Mouse (Mus musculus) C2C12 (cell line): ENCODE measurements around the gene Aff3. TPM values are rescaled to one million over a fixed set of nuclear protein-coding genes. Genes with fewer than 3 reads are reported as not detected.

Source experiments
- H3K27me3 ChIP-seq: one replicate; pipeline ENCODE4 v1.6.1; 2011; ENCODE audit not compliant: control insufficient read depth, insufficient read depth, insufficient read length
- H3K36me3 ChIP-seq: one replicate; pipeline ENCODE4 v1.6.1; 2011; ENCODE audit not compliant: control insufficient read depth, insufficient read depth
- H3K4me3 ChIP-seq: one replicate; pipeline ENCODE4 v1.5.1; 2011; ENCODE audit warnings: mild to moderate bottlenecking, control low read depth; ENCODE audit not compliant: poor library complexity, insufficient read depth, severe bottlenecking
- H3K79me2 ChIP-seq: one replicate; pipeline ENCODE4 v1.6.1; 2011; ENCODE audit not compliant: control insufficient read depth, insufficient read depth
- H3K79me3 ChIP-seq: one replicate; pipeline ENCODE4 v1.6.1; 2011; ENCODE audit warnings: low read depth, control low read depth
- H3ac ChIP-seq: one replicate; pipeline ENCODE3; 2011; ENCODE audit warnings: low read depth; ENCODE audit not compliant: control insufficient read depth, insufficient read length
- CEBPB ChIP-seq: IDR thresholded peaks from one replicate; pipeline ENCODE4 v1.6.1; 2011; ENCODE audit warnings: low read depth, mild to moderate bottlenecking, control low read depth, moderate library complexity
- CTCF ChIP-seq: IDR thresholded peaks from one replicate; pipeline ENCODE4 v1.5.1; 2011; ENCODE audit not compliant: control insufficient read depth, insufficient read depth, insufficient read length
- FOSL1 ChIP-seq: IDR thresholded peaks from one replicate; pipeline ENCODE4 v1.8.0; 2011; ENCODE audit warnings: mild to moderate bottlenecking, low read length; ENCODE audit not compliant: poor library complexity, insufficient read depth, severe bottlenecking
- MAX ChIP-seq: IDR thresholded peaks from one replicate; pipeline ENCODE4 v1.6.1; 2011; ENCODE audit warnings: mild to moderate bottlenecking, control low read depth
- MYOD1 ChIP-seq: IDR thresholded peaks from one replicate; pipeline ENCODE4 v1.6.1; 2011; ENCODE audit warnings: low read depth; ENCODE audit not compliant: control insufficient read depth, insufficient read length
- MYOG ChIP-seq: IDR thresholded peaks from one replicate; pipeline ENCODE4 v1.6.1; 2011; ENCODE audit not compliant: control insufficient read depth, insufficient read length; ENCODE audit errors: extremely low read depth
- USF1 ChIP-seq: IDR thresholded peaks from one replicate; pipeline ENCODE4 v1.6.1; 2011; ENCODE audit warnings: low read depth, mild to moderate bottlenecking, control low read depth, moderate library complexity
- polyA plus RNA-seq: library from polyadenylated mRNA; unstranded; fragments of >200 nt; fragmentation: generic; extraction: Trizol; gene quantifications from one replicate; pipeline ENCODE4 v1.2.1, GENCODE M21; 2012; ENCODE audit warnings: missing spikeins

The Aff3 gene
- polyA plus RNA-seq, 1 experiment = not detected

GRCm38 (mm10) chr1:38694142-38694541 lies 29.4 kb upstream of the Aff3 start:
- H3K27me3 ChIP-seq = peaks cover 9% of the 10 kb centered on the region
- H3K4me3 ChIP-seq = no peak overlapping the region
- TF ChIP-seq MYOD1 = no peak
- no peak for TF ChIP-seq MYOG
- no peak for TF ChIP-seq MAX
- no peak for TF ChIP-seq FOSL1
- no peak for TF ChIP-seq CEBPB
- TF ChIP-seq CTCF = no peak
- TF ChIP-seq USF1 = no peak
- no peaks in the 10 kb centered on the region for H3K79me2 ChIP-seq
- H3K79me3 ChIP-seq = no peaks in the 10 kb centered on the region
- no peak overlapping the region for H3ac ChIP-seq
- no peaks in the 10 kb centered on the region for H3K36me3 ChIP-seq

- H3K36me3 ChIP-seq = no peaks in the 10 kb centered on the region
- no peak overlapping the region for H3K4me3 ChIP-seq
- no peak for TF ChIP-seq MYOD1
- no peak for TF ChIP-seq USF1
- no peak for TF ChIP-seq MYOG
- TF ChIP-seq CEBPB = no peak
- no peak for TF ChIP-seq MAX
- no peak for TF ChIP-seq FOSL1
- no peak for TF ChIP-seq CTCF
- peaks cover 9% of the 10 kb centered on the region for H3K27me3 ChIP-seq
- H3K79me3 ChIP-seq = no peaks in the 10 kb centered on the region
- H3K79me2 ChIP-seq = no peaks in the 10 kb centered on the region
- H3ac ChIP-seq = no peak overlapping the region
Measured at GRCm38 (mm10) chr1:38690471-38690870, 25.7 kb upstream of the Aff3 start.

- Histone ChIP-seq H3ac (no peak overlapping the region), H3K4me3 (no peak overlapping the region), H3K36me3 (no peaks in the 10 kb centered on the region), H3K79me3 (no peaks in the 10 kb centered on the region), H3K27me3 (peaks cover 9% of the 10 kb centered on the region), H3K79me2 (no peaks in the 10 kb centered on the region)
- TF ChIP-seq FOSL1 = no peak
- no peak for TF ChIP-seq CEBPB
- TF ChIP-seq CTCF = no peak
- TF ChIP-seq MYOD1 = no peak
Measured at GRCm38 (mm10) chr1:38688216-38688615, 23.5 kb upstream of the Aff3 start.

GRCm38 (mm10) chr1:38685706-38686105 lies 21.0 kb upstream of the Aff3 start:
- H3K36me3 ChIP-seq = no peaks in the 10 kb centered on the region
- H3K4me3 ChIP-seq = no peak overlapping the region
- H3K79me2 ChIP-seq = no peaks in the 10 kb centered on the region
- no peak for TF ChIP-seq MYOG
- TF ChIP-seq MYOD1 = no peak
- no peak for TF ChIP-seq USF1
- TF ChIP-seq CEBPB = no peak
- TF ChIP-seq CTCF = no peak
- no peak for TF ChIP-seq MAX
- no peak for TF ChIP-seq FOSL1
- H3ac ChIP-seq = no peak overlapping the region
- no peaks in the 10 kb centered on the region for H3K79me3 ChIP-seq
- peaks cover 5% of the 10 kb centered on the region for H3K27me3 ChIP-seq

GRCm38 (mm10) chr1:38683158-38683721 lies 18.5 kb upstream of the Aff3 start:
- peaks cover 4% of the 10 kb centered on the region for H3K27me3 ChIP-seq
- no peak overlapping the region for H3K4me3 ChIP-seq
- H3K79me2 ChIP-seq = no peaks in the 10 kb centered on the region
- H3K79me3 ChIP-seq = no peaks in the 10 kb centered on the region
- no peaks in the 10 kb centered on the region for H3K36me3 ChIP-seq
- TF ChIP-seq USF1 (no peak), MYOG (no peak), CEBPB (no peak), MYOD1 (no peak), CTCF (no peak), MAX (no peak), FOSL1 (no peak)
- no peak overlapping the region for H3ac ChIP-seq

- Histone ChIP-seq H3K79me2 (no peaks in the 10 kb centered on the region), H3ac (no peak overlapping the region), H3K4me3 (no peak overlapping the region), H3K79me3 (no peaks in the 10 kb centered on the region), H3K36me3 (no peaks in the 10 kb centered on the region), H3K27me3 (peaks cover 4% of the 10 kb centered on the region)
- TF ChIP-seq CEBPB = no peak
- TF ChIP-seq MYOG = no peak
- TF ChIP-seq MYOD1 = no peak
- TF ChIP-seq FOSL1 = no peak
Measured at GRCm38 (mm10) chr1:38679890-38680289, 15.1 kb upstream of the Aff3 start.
